Mouse (Mus musculus): Measurements from ENCODE around the gene Gm12117.

Gm12117 gene

GRCm38 (mm10) chr11:33276637-33277036 is at the start of gene Gm12117:
Gene Gm12117 (minus strand): TSS chr11:33276737.
- DNase-seq (ENCODE audit: low spot score in 2 of 2), result no peak

DNA sequence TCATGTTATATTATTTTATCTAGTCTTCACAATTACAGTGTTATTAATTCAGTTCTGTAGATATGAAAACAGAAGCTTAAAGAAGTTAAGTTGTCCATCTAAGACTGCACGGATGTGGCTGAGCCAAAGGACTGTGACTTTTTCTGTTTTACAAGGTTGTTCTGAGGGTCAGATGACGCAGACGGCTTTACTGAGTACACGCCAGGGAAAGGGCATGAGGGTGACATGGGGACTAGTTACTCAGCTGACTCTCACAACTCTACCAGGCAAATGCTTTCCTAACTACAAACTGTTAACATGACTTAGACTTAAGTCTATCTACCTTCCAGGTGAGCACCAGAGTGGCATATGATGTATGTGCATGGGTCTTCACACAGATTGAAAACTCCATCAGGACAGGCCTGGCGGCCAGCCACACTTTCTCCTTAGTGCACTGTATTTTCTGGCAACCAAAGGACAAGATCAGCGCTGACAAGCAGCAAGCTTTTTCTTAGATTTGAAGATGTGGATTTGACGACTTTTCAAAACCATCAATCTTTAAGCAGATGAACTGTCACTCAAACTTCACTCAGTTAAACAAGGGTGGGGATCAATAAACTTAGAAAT is 42.6 kb upstream of the Gm12117 start:
- no peak for DNase-seq (ENCODE audit: low spot score in 2 of 2)

DNA sequence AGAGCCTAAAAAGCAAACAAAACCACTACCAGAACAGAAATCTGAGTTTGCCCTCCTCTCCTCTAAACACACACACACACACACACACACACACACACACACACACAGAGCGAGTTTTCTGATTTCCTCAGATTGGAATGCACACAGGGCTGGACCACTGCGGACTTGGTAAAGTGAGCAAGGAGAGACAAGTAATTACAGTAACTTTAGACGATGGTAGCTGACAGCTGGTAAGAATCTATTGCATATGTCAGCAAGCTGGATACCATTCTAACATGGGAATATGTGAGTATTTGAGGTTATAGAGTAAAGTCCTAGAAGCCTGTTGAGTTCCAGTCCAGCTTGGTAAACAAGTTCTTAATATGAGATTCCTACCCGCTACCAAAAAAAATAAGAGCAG is 33.0 kb upstream of the Gm12117 start:
- no peak for DNase-seq (ENCODE audit: low spot score in 2 of 2)

- no peak for DNase-seq (ENCODE audit: low spot score in 2 of 2)
These were observed 24.3 kb upstream of the Gm12117 start for GRCm38 (mm10) chr11:33300859-33301258.

DNA sequence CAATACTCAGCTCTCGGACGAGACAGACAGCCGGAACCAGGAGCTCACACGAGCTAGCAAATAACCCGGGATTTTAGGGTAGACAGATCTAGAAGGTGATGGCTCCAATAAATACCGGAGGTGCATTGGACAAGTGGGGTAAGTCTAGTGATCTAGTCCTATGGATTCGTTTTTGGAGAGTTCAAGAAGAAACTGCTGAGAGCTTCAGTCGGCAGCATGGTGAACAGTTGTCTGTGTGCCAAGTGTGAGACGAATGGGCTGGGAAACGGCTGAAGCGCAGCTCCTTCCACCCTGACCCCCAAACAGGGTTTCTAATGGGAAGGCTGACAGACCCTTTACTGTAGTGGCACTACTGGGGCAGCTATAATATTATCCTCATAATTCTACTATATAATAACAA is 22.8 kb upstream of the Gm12117 start:
- DNase-seq (ENCODE audit: low spot score in 2 of 2), result no peak

DNA sequence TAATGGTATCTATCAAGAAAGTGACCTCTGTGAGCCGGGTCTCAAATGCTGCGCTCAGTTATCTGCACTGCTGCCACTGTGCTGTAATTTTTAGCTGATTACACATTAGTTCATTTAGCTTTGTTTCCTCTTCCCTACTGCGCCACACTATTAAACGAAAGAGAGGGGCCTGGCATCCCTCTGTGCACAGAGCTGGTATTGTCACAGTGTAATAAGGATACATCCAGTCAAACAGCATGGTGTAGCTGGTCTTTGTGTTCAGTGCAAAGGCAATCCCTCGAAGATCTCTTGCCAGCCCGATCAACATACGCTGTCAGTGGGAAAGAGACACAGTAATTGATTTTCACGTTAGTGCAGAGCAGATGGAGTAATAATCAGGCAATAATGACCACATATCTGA is 20.6 kb upstream of the Gm12117 start:
- DNase-seq (ENCODE audit: low spot score in 2 of 2), result no peak

- DNase-seq (ENCODE audit: low spot score in 2 of 2), result no peak
These were observed 18.9 kb upstream of the Gm12117 start for GRCm38 (mm10) chr11:33295422-33295821.

GRCm38 (mm10) chr11:33294063-33294462 is 17.5 kb upstream of the Gm12117 start:
- no peak for DNase-seq (ENCODE audit: low spot score in 2 of 2)

DNA sequence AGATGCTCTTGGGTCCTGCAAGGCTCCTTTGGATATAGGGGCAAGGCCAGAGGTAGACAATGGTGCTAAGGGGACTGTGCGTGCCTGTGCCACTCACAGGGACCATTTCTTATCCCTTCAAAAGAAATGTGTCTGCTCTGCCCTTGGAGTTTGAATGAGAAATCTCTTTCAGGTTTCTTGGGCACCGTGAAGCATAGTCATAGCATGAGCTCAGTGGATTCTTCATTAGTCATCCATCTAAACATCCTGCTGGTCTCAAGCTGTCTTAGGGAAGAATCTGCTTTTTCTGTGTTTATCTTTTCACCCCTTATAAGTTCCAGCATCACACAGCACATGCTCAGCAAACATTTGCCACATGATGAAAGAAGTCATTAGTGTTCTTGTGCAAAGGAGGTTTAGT is 2.0 kb upstream of the Gm12117 start:
- DNase-seq (ENCODE audit: low spot score in 2 of 2), result no peak

DNA sequence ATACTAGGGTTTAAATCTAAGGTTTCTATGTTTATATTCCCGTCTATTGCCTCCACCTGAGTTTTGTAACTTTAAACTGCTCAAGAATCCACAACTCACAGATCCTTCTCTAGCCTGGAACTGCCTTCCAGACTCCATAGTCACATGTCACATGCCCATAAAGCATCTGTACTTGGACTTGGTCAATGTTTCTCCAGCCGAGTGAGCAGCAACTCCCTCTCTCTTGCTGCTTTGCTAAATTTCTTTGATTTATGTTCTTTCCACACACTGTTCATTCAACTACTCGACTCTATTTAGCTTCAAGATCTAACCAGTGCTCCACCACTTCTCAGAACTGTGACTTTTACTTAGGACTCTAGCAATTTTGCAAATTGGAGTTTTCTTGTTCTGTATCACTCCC is 1.7 kb downstream of the Gm12117 start:
- no peak for DNase-seq (ENCODE audit: low spot score in 2 of 2)

GRCm38 (mm10) chr11:33274294-33274693 is 2.2 kb downstream of the Gm12117 start:
- no peak for DNase-seq (ENCODE audit: low spot score in 2 of 2)

- no peak for DNase-seq (ENCODE audit: low spot score in 2 of 2)
These were observed 36.2 kb downstream of the Gm12117 start for GRCm38 (mm10) chr11:33240295-33240694.

DNA sequence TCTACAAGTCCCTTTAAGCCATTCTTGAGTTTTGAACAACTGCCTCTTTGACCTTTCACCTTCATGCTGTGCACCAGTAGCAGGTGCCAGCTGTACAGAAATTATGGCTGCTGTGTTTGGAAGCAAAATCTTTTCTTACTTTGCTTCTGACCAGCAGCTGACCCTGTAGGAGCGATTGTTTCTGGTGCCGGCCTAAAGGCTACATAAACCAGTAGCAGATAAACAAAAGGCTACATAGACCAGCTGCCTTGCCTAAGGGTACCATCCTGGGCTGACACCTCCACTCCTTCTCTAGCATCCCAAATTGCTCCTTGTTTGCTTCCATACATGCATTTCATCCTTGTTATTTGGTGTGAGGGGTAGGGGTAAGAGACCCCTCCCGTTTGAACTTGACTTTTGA is 42.4 kb downstream of the Gm12117 start:
- DNase-seq (ENCODE audit: low spot score in 2 of 2), result no peak

DNA sequence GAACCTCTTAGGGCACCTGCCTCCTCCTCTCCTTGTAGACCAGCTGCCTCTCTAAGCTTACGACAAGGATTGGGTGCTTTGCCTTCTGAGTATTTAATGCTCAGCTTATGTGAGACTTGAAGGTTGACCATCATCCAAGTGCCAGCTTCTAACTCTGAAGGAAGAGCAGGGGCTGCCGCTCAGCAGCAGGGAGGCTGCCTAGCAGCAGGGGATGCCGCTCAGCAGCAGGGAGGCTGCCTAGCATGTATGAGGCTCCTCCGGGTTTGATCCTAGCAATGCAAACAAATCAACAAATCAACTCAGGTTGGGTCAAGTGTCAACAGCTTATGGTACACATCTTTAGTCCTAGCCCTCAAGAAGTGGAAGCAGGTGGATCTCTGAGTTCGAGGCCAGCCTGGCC is 44.5 kb downstream of the Gm12117 start:
- no peak for DNase-seq (ENCODE audit: low spot score in 2 of 2)

DNA sequence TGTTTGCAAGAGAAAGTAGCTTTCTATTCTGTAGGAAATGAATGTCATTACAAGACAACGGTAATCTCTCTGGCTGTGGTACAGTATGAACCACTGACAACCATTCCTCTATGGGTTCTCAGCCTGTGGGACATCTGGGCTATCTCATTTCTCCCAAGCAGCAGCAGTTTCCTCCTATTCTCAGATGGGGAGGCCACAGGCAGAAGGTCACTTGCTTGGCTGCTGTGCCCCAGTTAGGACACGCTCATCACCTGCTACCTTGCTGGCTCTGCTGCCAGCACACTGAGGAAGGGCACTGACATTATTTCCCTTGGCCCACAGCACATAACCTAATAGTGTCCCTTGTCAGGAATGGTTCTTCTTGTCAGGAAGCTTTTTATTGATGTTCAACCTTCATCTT is 48.4 kb downstream of the Gm12117 start:
- no peak for DNase-seq (ENCODE audit: low spot score in 2 of 2)

- no peak for DNase-seq (ENCODE audit: low spot score in 2 of 2)
These were observed 50.0 kb downstream of the Gm12117 start for GRCm38 (mm10) chr11:33226516-33226915.
